Mouse (Mus musculus): ENCODE data around the gene Tnfrsf25.

DNA sequence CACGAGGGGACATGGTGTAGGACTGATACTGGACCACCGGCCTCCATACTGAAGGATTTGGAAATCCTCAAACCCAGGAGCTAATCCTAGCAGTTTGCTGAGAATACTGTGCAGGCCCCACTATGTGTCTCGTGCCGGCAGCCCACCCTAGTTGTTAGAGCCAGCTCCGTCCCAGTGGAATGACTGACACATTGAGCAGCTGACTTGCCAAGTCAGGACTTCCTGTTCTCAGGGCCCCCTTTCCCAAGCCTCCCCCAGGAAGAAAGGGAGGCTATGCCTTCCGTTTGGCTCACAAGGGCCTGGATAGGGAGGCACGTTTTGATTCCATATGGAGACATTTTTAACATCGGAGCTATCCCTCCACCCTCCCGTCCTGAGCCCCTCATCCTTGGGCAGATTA is 25.5 kb upstream of the Tnfrsf25 start:
- TF ChIP-seq POLR2AphosphoS5 (IDR thresholded peaks at IDR 0.05; ENCODE audit: insufficient replicate concordance, low read depth, low read length) (no peak), TAL1 (conservative IDR thresholded peaks at IDR 0.05; ENCODE audit: low read depth, low read length) (no peak)
